In the genomic region with DNA sequence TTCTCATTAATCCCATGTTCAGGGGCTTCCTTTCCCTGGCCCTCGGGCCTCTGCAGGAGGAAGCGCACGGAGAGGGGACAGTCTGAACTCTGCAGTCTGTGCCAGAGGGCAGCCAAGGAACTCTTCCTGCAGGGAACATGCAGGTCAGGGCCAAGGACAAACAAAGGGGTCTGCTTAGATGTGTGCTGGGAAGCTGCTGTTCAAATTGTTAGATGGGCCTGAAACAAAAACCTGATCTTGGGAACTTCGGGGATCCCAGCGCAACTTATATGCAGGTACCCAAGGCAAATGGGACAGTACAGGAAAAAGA, we compare ENCODE assay signal across 11 mouse cellular contexts.
DNase-seq lines count a peak whose midpoint lies in the region; TF ChIP-seq lines count a peak whose summit lies in the region.
"Had no signal": no experiment of that assay in that cellular context is flagged by ENCODE, and none has a peak within 500 bp of the region (broad histone marks: within the 10 kb centered on the region; RNA-seq: fewer than 3 reads in every experiment).

No protein-coding gene starts in this region.

- no peak for DNase-seq in layer of hippocampus, adult 2 months (ENCODE audit: low spot score in 2 of 2)
- no peak for DNase-seq in layer of hippocampus, postnatal 36 days
- DNase-seq in adrenal gland, adult 8-10 months: peak; percentile 12
- DNase-seq in kidney, postnatal 10 days: peak; percentile 32
- DNase-seq in spleen, postnatal 10 days (ENCODE audit: low spot score in 2 of 2): no peak
- DNase-seq in urinary bladder, postnatal 14 days (ENCODE audit: low spot score): no peak
- DNase-seq: cerebellum, postnatal 36 days; layer of hippocampus, adult 9-11 months; right cerebral cortex, postnatal 4 days; thymus, postnatal 25 days had no signal

- peaks cover 3% of the 10 kb centered on the region; the same call in 1 of the 2 replicates for H3K4me1 ChIP-seq in cortical plate, adult 2 months (ENCODE audit: control insufficient read depth, insufficient read depth, low read length)

- peak overlapping the region; percentile 67 for H3K27ac ChIP-seq in layer of hippocampus, adult 2 months
- H3K27ac ChIP-seq in cortical plate, adult 2 months (ENCODE audit: insufficient read depth, low read length): 0 out of 2 replicates have a peak overlapping the region, but pooled peaks have one; percentile 19

- TF ChIP-seq POLR2A in cortical plate, adult 2 months (IDR thresholded peaks at IDR 0.05; ENCODE audit: extremely low read depth, insufficient read depth, low read length): no peak

- no peak for TF ChIP-seq CTCF in layer of hippocampus, adult 2 months (conservative IDR thresholded peaks at IDR 0.05)
- no peak for TF ChIP-seq CTCF in cortical plate, adult 2 months (IDR thresholded peaks at IDR 0.05; ENCODE audit: extremely low read depth, insufficient read depth, low read length)

- no peak overlapping the region; the same call in 1 of the 2 replicates for H3K4me3 ChIP-seq in layer of hippocampus, adult 2 months
- H3K4me3 ChIP-seq in cortical plate, adult 2 months (ENCODE audit: insufficient read depth, low read length): no peak overlapping the region

Comparison
In these comparisons a context has a peak if more than half of its experiments do, and no peak if none do; other contexts are left out.
1. DNase-seq: peak in adrenal gland, adult 8-10 months (single experiment) and kidney, postnatal 10 days (single experiment); none in layer of hippocampus, adult 2 months (0 of 2), layer of hippocampus, postnatal 36 days (0 of 2), spleen, postnatal 10 days (0 of 2) and urinary bladder, postnatal 14 days (single experiment).